Mouse (Mus musculus) lung, postnatal 0 days (tissue): Measurements from ENCODE around the gene St3gal3.

Experiments used
- CTCF ChIP-seq: IDR thresholded peaks from 2 replicates; pipeline ENCODE4 v1.5.1; 2016; ENCODE audit warnings: antibody characterized with exemption, mild to moderate bottlenecking
- EP300 ChIP-seq: IDR thresholded peaks from 2 replicates; pipeline ENCODE4 v1.6.1; 2016; ENCODE audit warnings: antibody characterized with exemption, mild to moderate bottlenecking, control low read depth

GRCm38 (mm10) chr4:118015126-118015525 lies 119.6 kb downstream of the St3gal3 start:
- TF ChIP-seq CTCF (no peak), EP300 (no peak)
